Mouse (Mus musculus): Measurements from ENCODE around the gene Ttc13. TPM values are rescaled to one million over a fixed set of nuclear protein-coding genes. Genes with fewer than 3 reads are reported as not detected.

Ttc13 gene
- polyA plus RNA-seq (2012; fragmentation: generic; extraction: Trizol) = 25.6 TPM

DNA sequence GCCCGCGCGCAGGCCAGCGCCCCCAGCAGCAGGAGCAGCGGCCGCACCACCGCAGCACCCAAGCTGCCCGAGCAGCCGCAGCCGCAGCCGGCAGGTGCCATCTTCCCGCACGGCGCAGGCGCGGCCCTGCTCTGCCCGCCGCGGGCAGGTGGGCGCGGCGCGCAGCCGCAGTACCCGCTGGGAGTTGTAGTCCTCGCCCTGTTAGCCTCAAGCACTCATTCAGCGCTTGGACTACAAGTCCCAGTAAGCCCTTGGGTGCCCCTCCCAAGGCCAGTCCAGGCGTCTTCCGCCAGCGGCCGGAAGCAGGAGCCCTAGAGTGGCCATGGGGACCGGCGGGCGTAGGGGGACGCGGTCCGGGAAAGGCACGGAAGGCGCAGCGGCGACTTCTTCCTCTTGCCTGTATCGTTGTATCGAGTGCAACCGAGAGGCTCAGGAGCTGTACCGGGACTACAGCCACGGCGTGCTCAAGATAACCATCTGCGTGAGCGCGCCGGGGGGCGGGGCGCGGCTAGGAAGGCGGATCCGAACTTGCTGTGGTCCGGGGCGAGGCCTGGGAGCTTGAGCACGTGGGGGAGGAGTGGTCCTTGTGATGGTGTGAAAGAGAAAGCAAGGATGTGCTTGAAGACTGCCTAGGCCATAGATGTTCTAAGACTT lies at the start of gene Ttc13, which contains the start of gene Arv1:
Gene Ttc13, minus strand, starts transcription at position 122 of the 654 bp plus-strand sequence.
Gene Arv1, plus strand, starts transcription at position 278 of the 654 bp plus-strand sequence.
- Histone ChIP-seq H3K79me2 (ENCODE audit: control insufficient read depth, insufficient read depth) (peaks cover 29% of the 10 kb centered on the region), H3ac (ENCODE audit: control insufficient read depth, insufficient read length) (peak within 1 kb of the TSS; percentile 63), H3K27me3 (ENCODE audit: control insufficient read depth, insufficient read depth, insufficient read length) (no peaks in the 10 kb centered on the region), H3K4me3 (peak within 1 kb of the TSS; percentile 51), H3K36me3 (ENCODE audit: control insufficient read depth, insufficient read depth) (no peaks in the 10 kb centered on the region), H3K4me2 (ENCODE audit: low read depth) (peak within 1 kb of the TSS; percentile 97)
- TF ChIP-seq CEBPB (IDR thresholded peaks at IDR 0.05; ENCODE audit: insufficient read depth, poor library complexity, severe bottlenecking) (no peak), E2F4 (IDR thresholded peaks at IDR 0.05; ENCODE audit: insufficient read depth) (peak; percentile 44), MYOG (IDR thresholded peaks at IDR 0.05; ENCODE audit: control insufficient read depth in 1 of 3, insufficient read depth in 1 of 3, insufficient read length in 2 of 3, low read depth in 2 of 3) (peak in 2 of 3 experiments; percentile 78 to 89), SRF (IDR thresholded peaks at IDR 0.05; ENCODE audit: control insufficient read depth, insufficient read length, low read depth) (peak; percentile 18), TCF12 (IDR thresholded peaks at IDR 0.05; ENCODE audit: insufficient read depth, poor library complexity, severe bottlenecking) (no peak), MYOD1 (IDR thresholded peaks at IDR 0.05; ENCODE audit: control insufficient read depth in 1 of 3, insufficient read length in 2 of 3, low read depth in 2 of 3) (peak in 2 of 3 experiments; percentile 71 to 92), POLR2AphosphoS2 (IDR thresholded peaks at IDR 0.05; ENCODE audit: insufficient read length, low read depth) (peak; percentile 81), REST (IDR thresholded peaks at IDR 0.05; ENCODE audit: insufficient read depth, insufficient read length) (no peak), POLR2A (IDR thresholded peaks at IDR 0.05; ENCODE audit: insufficient read length, low read depth) (peak; percentile 87), MAX (IDR thresholded peaks at IDR 0.05; ENCODE audit: low read depth) (peak; percentile 79), USF1 (IDR thresholded peaks at IDR 0.05; ENCODE audit: low read depth) (peak; percentile 75), TCF3 (IDR thresholded peaks at IDR 0.05; ENCODE audit: insufficient read length, low read depth) (peak; percentile 55)

- TF ChIP-seq SRF (IDR thresholded peaks at IDR 0.05; ENCODE audit: control insufficient read depth, insufficient read length, low read depth) (no peak), MAX (IDR thresholded peaks at IDR 0.05; ENCODE audit: low read depth) (no peak), TCF3 (IDR thresholded peaks at IDR 0.05; ENCODE audit: insufficient read length, low read depth) (no peak), USF1 (IDR thresholded peaks at IDR 0.05; ENCODE audit: low read depth) (no peak), TCF12 (IDR thresholded peaks at IDR 0.05; ENCODE audit: insufficient read depth, poor library complexity, severe bottlenecking) (no peak), REST (IDR thresholded peaks at IDR 0.05; ENCODE audit: insufficient read depth, insufficient read length) (no peak), POLR2AphosphoS2 (IDR thresholded peaks at IDR 0.05; ENCODE audit: insufficient read length, low read depth) (no peak), POLR2A (IDR thresholded peaks at IDR 0.05; ENCODE audit: insufficient read length, low read depth) (no peak), MYOG (IDR thresholded peaks at IDR 0.05; ENCODE audit: control insufficient read depth in 1 of 3, insufficient read depth in 1 of 3, insufficient read length in 2 of 3, low read depth in 2 of 3) (no peak), CEBPB (IDR thresholded peaks at IDR 0.05; ENCODE audit: insufficient read depth, poor library complexity, severe bottlenecking) (no peak), MYOD1 (IDR thresholded peaks at IDR 0.05; ENCODE audit: control insufficient read depth in 1 of 3, insufficient read length in 2 of 3, low read depth in 2 of 3) (no peak), E2F4 (IDR thresholded peaks at IDR 0.05; ENCODE audit: insufficient read depth) (no peak)
- H3K4me3 ChIP-seq = no peak overlapping the region
- no peaks in the 10 kb centered on the region for H3K36me3 ChIP-seq (ENCODE audit: control insufficient read depth, insufficient read depth)
- no peak overlapping the region for H3K4me2 ChIP-seq (ENCODE audit: low read depth)
- no peaks in the 10 kb centered on the region for H3K79me2 ChIP-seq (ENCODE audit: control insufficient read depth, insufficient read depth)
- H3K27me3 ChIP-seq (ENCODE audit: control insufficient read depth, insufficient read depth, insufficient read length) = peaks cover 53% of the 10 kb centered on the region
- no peak overlapping the region for H3ac ChIP-seq (ENCODE audit: control insufficient read depth, insufficient read length)
Observed at GRCm38 (mm10) chr8:124763061-124763460, 41.3 kb upstream of the Ttc13 start.

GRCm38 (mm10) chr8:124758544-124758943 lies 36.8 kb upstream of the Ttc13 start:
- Histone ChIP-seq H3K4me2 (ENCODE audit: low read depth) (no peak overlapping the region), H3K4me3 (no peak overlapping the region), H3K27me3 (ENCODE audit: control insufficient read depth, insufficient read depth, insufficient read length) (peaks cover 54% of the 10 kb centered on the region), H3K79me2 (ENCODE audit: control insufficient read depth, insufficient read depth) (no peaks in the 10 kb centered on the region), H3ac (ENCODE audit: control insufficient read depth, insufficient read length) (no peak overlapping the region), H3K36me3 (ENCODE audit: control insufficient read depth, insufficient read depth) (no peaks in the 10 kb centered on the region)
- no peak for TF ChIP-seq MAX (IDR thresholded peaks at IDR 0.05; ENCODE audit: low read depth)
- TF ChIP-seq POLR2A (IDR thresholded peaks at IDR 0.05; ENCODE audit: insufficient read length, low read depth) = no peak
- no peak for TF ChIP-seq POLR2AphosphoS2 (IDR thresholded peaks at IDR 0.05; ENCODE audit: insufficient read length, low read depth)
- no peak for TF ChIP-seq MYOD1 (IDR thresholded peaks at IDR 0.05; ENCODE audit: control insufficient read depth in 1 of 3, insufficient read length in 2 of 3, low read depth in 2 of 3)
- TF ChIP-seq USF1 (IDR thresholded peaks at IDR 0.05; ENCODE audit: low read depth) = no peak
- TF ChIP-seq REST (IDR thresholded peaks at IDR 0.05; ENCODE audit: insufficient read depth, insufficient read length) = no peak
- TF ChIP-seq CEBPB (IDR thresholded peaks at IDR 0.05; ENCODE audit: insufficient read depth, poor library complexity, severe bottlenecking) = no peak

DNA sequence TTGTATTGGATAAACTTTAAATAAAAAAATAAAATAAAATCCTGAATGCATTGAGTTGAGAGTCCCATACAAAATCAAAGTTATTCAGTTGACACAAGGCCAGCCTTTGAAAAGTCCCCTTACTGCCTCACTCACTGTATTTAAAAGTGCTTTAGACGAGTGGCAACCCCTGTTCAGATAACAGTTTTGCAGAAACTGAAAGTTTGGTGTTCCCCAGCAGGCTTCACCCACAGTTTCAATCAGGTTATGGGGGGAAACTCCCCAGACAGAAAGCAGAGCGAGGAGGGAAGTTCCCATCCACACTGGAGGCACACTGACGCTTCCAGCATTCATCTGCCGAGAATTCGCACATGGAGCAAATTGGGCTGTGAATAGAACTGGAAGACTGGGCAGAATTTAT lies 34.8 kb upstream of the Ttc13 start:
- no peaks in the 10 kb centered on the region for H3K79me2 ChIP-seq (ENCODE audit: control insufficient read depth, insufficient read depth)
- H3K4me3 ChIP-seq = no peak overlapping the region
- no peak overlapping the region for H3ac ChIP-seq (ENCODE audit: control insufficient read depth, insufficient read length)
- peaks cover 48% of the 10 kb centered on the region for H3K27me3 ChIP-seq (ENCODE audit: control insufficient read depth, insufficient read depth, insufficient read length)
- no peak overlapping the region for H3K4me2 ChIP-seq (ENCODE audit: low read depth)
- H3K36me3 ChIP-seq (ENCODE audit: control insufficient read depth, insufficient read depth) = no peaks in the 10 kb centered on the region
- TF ChIP-seq POLR2AphosphoS2 (IDR thresholded peaks at IDR 0.05; ENCODE audit: insufficient read length, low read depth) (no peak), REST (IDR thresholded peaks at IDR 0.05; ENCODE audit: insufficient read depth, insufficient read length) (no peak), MAX (IDR thresholded peaks at IDR 0.05; ENCODE audit: low read depth) (no peak), CEBPB (IDR thresholded peaks at IDR 0.05; ENCODE audit: insufficient read depth, poor library complexity, severe bottlenecking) (no peak), USF1 (IDR thresholded peaks at IDR 0.05; ENCODE audit: low read depth) (no peak), SRF (IDR thresholded peaks at IDR 0.05; ENCODE audit: control insufficient read depth, insufficient read length, low read depth) (no peak), TCF3 (IDR thresholded peaks at IDR 0.05; ENCODE audit: insufficient read length, low read depth) (no peak), MYOG (IDR thresholded peaks at IDR 0.05; ENCODE audit: control insufficient read depth in 1 of 3, insufficient read depth in 1 of 3, insufficient read length in 2 of 3, low read depth in 2 of 3) (no peak), POLR2A (IDR thresholded peaks at IDR 0.05; ENCODE audit: insufficient read length, low read depth) (no peak), TCF12 (IDR thresholded peaks at IDR 0.05; ENCODE audit: insufficient read depth, poor library complexity, severe bottlenecking) (no peak), MYOD1 (IDR thresholded peaks at IDR 0.05; ENCODE audit: control insufficient read depth in 1 of 3, insufficient read length in 2 of 3, low read depth in 2 of 3) (no peak), E2F4 (IDR thresholded peaks at IDR 0.05; ENCODE audit: insufficient read depth) (no peak)
